Mouse (Mus musculus) C2C12 (cell line): ENCODE measurements around the gene Kctd11.

ENCODE experiments used
- CTCF ChIP-seq: IDR thresholded peaks from one replicate; pipeline ENCODE4 v1.5.1; 2011; ENCODE audit not compliant: control insufficient read depth, insufficient read depth, insufficient read length
- FOSL1 ChIP-seq: IDR thresholded peaks from one replicate; pipeline ENCODE4 v1.8.0; 2011; ENCODE audit warnings: mild to moderate bottlenecking, low read length; ENCODE audit not compliant: poor library complexity, insufficient read depth, severe bottlenecking
- MAX ChIP-seq: IDR thresholded peaks from one replicate; pipeline ENCODE4 v1.6.1; 2011; ENCODE audit warnings: mild to moderate bottlenecking, control low read depth
- MYOG ChIP-seq: IDR thresholded peaks from one replicate; pipeline ENCODE4 v1.6.1; 2011; ENCODE audit not compliant: control insufficient read depth, insufficient read length; ENCODE audit errors: extremely low read depth
- USF1 ChIP-seq: IDR thresholded peaks from one replicate; pipeline ENCODE4 v1.6.1; 2011; ENCODE audit warnings: low read depth, mild to moderate bottlenecking, control low read depth, moderate library complexity

DNA sequence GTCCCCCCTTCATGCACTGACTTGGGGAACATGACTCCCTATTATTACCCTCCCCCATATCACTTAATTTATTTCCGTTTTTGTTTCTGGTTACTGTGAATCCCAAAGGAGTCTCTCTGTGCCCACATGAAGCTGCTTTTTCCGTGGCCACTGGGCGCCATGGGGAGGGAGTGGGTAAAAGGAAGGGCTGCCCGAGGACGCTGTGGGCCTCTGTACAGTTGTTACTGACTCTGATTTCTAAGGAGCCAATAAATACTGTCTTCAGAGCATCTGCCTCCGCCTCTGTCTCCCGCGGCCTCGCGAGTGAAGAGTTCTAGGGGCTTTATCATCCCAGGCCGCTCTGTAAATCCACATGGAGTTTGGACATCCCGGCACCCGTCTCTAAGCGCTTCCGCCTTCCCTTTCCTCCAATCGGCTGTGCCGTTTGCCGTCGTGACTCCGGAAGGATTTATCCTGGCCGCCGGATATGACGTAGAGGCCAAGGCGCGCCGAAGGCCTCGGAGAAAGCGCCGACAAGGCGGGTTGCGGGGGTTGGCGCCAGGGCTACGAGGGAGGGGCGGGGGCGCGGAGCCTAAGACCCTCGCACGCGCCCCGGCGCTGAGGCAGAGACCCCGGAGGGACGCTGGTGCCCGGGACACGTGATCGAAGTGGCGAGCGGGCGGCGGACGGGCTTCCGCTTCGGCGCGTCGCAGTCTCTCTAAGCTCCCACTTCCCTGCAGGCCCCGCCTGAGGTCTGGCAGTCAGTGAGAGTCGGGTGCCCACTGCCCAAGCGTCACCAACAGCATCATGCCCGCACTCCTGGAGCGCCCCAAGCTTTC, 32.6 kb upstream of the Kctd11 start, which contains the start of gene Gps2:
- TF ChIP-seq CTCF (no peak), USF1 (no peak), MAX (peak; percentile 90), MYOG (no peak), FOSL1 (no peak)
